Mouse (Mus musculus) hematopoietic stem cell, adult 5-6 weeks (primary cell): Measurements from ENCODE around the gene Afap1. TPM values are rescaled to one million over a fixed set of nuclear protein-coding genes. Genes with fewer than 3 reads are reported as not detected.

Experiments used
- ATAC-seq, 2 experiments: fragments of 125-278 bp in 1 of 2; replicated peaks in 1 of 2; 2 replicates each; pipeline ENCODE4 v1.8.0; 2016 to 2017; ENCODE audit warnings: inconsistent platforms in 2 of 2, mild to moderate bottlenecking in 2 of 2, moderate number of reproducible peaks in 2 of 2, low read depth in 1 of 2, moderate TSS enrichment in 1 of 2; ENCODE audit not compliant: low FRiP score in 2 of 2, poor library complexity in 2 of 2, severe bottlenecking in 2 of 2, insufficient read depth in 1 of 2, low TSS enrichment in 1 of 2
- total RNA-seq: library from RNA; stranded (forward); fragments of 172-1452, 232-1000 nt; gene quantifications from 2 replicates; pipeline ENCODE4 v1.2.3, GENCODE M21; 2017

Gene Afap1
- total RNA-seq, 1 experiment from 2014 or later: 1.6 TPM

DNA sequence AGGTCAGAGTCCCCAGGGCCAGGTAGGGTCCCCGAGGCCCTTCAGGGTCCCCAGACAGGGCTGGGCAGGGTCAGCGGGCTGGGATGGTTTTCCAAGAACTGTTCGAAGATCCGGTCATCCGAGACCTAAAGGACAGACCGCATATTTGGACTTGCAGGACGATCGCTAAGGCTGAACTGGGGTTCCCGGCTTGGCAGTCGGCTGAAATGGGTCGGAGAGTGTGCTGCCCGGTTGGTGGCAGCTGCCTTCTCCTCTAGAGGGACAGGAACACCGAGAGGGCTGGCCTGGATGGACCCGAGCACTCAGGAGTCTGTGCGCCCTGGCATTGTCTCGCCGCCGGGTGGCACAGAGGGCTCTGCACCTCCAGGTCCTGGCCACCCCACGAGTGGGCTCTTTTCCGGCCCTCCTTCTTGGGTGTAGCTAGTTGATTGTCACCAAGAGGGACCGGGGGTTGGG lies 714 bp downstream of the Afap1 start:
- 0 out of 4 replicates have a peak, but pooled peaks of 1 of the 2 experiments have one; percentile 35 for ATAC-seq

DNA sequence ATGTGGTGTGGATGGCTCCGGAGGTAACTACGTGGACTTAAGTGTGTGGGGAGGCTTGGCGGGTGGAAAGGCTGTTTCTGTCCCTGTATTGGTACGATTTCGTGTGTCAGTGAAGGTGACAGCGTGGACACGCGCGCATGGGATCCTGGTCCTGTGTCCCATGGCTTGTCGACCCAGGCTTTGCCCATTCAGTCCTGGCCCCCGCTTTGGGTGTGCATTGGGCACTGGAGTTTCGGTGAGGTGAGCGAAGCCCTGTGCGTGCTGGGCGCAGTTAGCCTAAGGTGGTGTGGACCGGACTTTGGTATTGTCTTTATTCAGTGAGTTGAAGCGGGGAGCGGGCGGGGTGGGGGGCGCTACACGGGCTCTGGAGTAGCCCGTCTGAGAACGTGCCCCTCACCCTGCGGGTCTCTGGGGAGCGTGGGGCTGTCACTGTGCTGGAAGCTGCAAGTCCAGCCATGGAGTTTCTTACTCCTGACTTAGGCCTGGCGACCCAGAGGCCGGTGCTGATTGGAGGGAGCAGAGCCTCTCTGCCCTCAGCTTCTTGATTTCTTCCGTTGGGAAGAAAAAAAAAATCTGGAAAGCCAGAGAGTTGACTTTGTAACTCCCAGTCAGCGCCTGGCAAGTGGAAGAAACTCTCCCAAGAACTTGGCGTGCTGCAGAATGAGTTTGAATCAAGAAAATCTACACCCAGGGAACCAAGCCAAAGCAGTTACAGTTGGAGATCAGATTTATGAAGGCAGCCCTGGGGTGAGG lies 1.4 kb downstream of the Afap1 start:
- ATAC-seq: no peak

DNA sequence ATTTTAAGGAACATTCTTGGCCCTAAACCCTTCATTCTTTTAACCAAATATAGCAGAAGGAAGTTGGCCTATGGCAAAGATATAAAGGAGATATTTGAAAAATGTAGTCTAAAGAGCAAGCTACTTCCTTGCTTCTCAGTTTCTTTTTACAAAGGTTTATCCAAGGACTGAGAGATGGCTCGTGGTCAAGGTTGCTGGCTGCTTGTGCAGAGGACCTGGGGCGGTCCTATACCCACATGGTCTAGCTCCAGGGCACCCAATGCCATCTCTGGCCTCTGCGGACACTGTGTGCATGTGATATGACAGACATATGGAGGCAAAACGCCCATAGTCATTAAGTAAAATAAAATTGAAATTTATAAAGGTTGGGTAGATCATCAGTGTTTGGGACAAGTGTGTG lies 2.8 kb downstream of the Afap1 start:
- no peak for ATAC-seq

DNA sequence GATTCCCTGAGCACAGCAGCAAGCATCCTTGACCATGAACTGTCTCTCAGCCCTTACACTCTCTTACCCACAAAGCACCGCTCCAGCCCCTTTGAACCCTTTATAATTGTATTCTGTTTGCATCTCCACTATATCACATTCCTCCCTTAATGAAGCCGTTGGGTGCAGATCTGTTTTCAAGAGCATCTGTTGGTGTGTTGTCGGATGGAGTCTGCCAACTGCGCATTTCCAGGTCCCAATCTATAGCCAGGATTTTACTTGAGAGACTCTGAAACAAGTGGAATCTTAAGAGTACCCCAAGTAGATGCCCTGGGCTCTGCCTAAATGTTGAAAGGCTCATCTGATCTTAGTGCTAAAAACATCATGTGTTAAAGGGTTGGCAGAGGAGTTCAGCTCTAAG lies 3.4 kb downstream of the Afap1 start:
- no peak for ATAC-seq

DNA sequence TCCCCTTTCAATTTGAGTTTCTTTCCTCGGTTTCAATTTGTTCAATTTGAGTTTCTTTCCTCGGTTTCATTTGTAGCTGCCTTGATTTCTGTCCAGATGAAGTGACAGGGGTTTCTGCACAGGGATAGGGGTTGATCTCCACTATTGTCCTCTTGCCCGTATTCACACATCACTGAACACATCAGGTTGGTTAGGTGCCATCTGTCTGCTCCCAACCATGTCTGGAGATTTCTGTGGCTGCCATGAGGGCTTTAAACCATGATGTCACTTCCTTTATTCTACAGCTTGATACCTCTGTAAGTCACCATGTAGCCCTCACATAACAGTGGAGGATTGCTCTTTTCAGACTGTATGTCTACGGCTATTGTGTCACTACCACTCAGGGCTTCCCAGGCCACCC lies 4.0 kb downstream of the Afap1 start:
- no peak for ATAC-seq

DNA sequence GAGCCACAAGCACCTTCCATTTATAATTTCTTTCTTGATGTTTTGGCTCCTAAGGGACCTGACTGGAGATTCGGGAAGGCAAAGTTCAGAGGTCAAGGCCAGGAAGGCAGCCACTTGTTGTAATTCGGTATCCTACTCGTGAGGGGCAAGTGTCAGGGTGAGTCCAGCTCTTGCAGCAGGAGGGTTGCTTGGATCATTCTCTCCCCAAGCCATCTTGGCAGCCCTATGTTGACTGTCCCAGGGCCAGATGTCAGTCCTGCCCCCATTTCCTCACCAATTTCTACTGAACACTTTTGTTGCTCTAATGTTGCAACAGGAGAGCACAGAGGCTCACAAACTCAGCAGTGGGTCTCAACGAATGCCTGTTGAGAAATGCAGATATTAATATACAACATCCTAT lies 5.0 kb downstream of the Afap1 start:
- no peak for ATAC-seq

DNA sequence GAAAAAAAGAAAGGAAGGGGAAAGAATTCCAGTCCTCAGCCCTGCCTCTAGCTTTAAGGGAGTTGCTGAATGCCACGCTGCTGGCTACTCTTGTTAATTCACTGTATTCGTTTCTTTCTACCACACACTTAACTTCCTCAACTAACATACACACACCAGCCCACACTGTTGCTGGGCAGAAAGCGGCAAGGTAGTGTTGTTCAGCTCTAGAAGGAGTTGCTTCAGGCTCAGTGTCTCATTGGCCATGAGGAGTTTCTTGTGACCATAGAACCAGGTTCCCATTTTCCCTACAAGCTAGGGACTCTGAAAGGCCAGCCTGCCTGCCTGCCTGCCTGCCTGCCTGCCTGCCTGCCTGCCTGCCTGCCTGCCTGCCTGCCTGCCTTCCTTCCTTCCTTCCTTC lies 5.9 kb downstream of the Afap1 start:
- peak in 1 of 2 experiments; percentile 54; a peak in 1 of 4 replicates for ATAC-seq

DNA sequence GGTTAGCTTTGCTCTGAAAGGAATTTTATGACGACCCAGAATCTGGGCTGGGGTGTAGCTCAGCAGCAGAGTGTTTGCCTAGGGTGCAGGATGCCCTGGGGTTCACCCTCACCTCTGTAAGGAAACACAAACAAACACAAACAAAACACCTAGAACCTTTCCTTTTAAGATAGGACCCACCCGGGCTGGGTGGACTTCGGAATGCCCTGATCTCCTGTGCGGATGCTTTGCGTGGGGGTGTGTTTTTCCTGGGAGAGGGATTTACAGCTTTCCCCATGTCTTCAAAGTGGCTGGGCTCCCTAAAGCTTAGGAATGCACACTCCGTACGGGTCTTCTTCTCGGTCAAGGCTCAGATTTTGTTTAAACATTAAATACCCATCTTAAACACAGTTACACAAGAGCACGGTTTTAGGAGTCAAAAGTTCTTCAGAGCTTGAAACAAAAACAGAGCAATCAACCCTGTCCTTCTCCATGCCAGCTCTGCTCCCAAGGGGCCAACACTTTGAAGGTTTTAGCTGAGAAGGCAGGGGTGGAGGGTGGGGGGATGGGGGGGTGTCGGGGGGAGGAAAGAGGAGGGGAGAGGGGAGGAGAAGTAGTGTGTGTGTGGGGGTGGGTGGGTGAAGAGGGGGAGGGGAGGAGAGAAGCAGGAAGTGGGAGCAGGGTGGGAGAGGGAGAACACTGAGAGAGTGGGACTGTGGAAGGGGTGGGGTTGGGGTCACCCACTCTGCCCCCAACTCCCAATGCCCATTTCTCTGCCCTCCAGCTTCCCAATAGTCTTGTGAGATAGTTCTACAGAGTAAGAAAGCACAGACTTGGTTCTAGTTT lies 7.5 kb downstream of the Afap1 start:
- ATAC-seq: no peak

DNA sequence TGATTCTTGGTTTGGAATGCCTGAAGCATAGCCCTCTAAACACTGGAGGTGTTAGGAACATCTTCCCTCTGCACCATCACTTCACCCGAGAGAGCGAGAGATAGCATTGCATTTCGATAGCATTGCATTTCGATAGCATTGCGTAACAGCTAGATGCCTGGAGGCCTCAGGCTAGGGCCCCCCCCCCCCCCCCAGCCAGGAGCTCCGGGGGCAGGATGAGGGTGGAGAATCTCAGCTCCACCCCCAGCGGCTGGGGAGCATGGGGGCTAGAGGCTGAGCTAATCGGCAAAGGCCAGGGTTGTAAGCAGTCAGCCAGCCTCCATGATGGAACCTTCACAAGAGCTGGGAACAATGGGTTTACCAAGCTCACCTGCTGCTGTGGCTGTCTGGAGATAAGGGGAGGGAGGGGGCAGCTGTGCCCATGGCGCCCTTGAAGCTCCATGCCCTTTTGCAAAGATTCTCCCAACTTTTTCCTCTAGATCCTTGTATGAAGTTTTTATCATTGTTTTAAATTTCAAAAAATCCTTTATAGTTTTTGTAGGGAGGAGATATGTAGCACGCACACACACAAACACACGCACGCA lies 8.2 kb downstream of the Afap1 start:
- ATAC-seq: peak in 1 of 2 experiments; percentile 29; a peak in 1 of 4 replicates

DNA sequence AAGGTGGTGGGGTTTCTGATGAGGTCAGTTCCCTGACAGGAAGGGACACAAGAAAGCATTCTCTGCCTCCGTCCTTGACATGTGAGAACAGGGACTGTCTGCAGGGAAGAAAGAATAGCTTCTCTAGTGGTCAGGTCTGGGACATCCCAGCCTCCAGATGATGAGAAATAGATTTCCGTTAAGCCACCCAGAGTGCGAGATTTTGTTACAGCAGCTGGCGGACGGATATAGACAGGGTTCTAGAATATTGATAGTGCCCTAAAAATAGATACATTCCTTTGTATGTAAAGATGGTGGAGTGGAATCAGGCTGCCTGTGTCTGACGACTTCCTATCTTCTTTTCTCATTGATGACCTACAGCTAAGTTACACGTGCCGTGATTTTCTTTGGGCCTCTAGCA lies 10.3 kb downstream of the Afap1 start:
- ATAC-seq: no peak

DNA sequence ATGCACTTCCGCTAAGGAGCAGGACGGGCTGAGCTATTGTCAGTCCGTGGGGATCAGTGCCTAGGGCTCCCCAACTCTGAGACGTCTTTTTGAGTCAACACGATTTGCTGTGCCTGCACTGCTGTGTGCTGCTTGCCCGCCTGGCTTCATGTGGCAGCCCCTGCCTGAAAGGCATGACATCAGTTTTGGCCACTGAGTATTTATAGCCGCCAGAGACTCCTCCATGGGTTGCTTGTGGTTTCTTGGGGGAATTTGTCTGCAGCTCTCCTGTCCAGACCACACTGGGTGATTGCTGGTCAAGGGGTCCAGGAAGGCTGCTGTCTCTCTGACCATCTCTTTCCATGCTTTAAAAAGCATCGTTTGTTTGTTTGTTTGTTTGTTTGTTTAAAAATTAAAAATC lies 12.2 kb downstream of the Afap1 start:
- ATAC-seq: no peak

DNA sequence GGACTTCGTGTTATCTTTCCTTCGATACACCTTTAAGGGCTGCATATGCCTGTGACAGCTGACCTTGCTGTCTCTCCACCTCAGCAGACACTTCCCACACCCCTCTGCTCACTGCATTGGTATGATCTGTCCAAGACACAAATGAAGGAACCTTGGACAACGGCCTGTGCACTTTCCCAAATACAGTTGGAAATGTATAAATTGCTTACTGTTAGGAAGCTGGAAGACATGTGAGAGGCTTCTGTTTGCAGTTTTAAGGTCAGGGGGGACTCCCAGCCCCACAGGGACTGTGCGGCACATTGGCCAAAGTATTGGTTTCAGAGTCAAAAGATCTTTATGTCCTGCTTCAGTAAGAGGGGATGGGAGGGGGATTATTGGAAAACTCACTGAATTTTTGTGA lies 14.0 kb downstream of the Afap1 start:
- no peak for ATAC-seq

DNA sequence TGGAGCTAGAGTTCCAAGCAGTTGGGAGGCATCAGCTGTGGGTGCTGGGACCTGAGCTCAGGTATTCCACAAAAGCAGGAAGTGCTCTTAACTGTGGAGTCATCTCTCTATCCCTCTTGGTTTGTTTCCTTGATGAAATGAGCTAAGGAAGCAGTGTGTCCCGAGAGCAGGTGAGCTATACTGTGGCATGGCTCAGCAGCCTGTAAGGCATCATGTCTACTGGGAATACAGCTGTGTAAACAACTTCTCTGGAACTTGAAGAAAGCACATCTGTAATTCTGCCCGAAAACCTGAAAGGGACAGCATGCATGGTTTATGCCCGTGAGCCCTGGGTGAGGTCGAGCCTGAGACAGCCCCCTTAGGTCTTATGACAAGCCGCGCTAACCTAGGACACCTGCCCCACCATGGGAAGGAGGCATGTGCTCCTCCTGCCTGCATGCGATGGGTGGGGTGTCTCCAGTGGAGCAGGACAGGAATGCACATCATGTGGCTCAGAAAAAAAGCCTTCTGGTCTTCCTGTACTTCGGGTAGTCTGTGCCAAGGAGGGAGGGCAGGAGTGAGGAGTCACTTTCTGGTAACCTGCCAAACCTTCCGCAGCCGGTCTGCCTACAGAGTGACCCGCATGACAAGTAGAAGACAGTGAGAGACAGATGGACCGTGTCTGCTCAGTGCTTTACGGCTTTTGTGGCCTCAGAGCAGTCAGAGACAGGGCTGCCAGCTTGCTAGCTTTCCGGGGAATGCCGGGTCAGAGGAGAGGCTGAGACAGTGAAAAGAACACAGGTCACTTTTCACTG lies 14.7 kb downstream of the Afap1 start:
- no peak for ATAC-seq

DNA sequence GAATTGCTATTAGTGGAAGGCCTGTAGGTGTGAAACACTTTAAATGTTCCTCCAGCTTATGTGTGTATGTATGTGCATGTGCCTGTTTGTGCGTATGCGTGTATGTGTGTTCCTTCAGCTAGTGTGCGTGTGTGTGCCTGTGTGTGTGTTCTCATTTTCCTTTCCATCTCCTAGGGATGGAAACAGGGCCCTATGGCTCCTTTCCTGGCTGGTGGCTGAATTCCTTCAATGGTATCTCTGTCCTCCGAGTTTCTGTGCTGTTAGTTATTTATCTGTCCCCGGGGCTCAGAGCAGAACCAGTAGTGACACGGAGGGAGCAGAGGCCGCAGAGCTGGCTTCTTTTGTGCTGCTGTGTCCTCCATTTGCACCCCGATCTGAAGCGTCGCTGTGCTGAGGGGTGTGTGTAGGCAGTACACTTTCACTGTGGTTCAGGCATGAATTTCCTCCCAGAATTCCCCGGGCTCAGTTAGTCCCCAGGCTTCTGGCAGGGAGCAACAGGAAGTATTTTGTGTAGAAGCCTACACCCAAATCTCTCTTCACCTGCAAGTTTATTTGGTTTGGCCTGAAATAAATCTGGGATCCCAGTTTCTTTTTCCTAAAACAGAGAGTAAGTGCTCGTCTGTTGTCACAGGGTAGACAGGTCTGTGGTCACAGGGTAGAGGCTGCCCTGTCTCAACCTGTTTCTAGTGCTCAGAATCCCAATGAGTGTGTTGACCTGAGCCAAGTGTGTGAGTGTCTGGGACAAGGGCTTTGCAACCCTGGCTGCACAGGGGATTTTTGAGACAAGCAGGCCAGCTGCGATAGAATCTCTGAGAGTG lies 15.7 kb downstream of the Afap1 start:
- ATAC-seq: no peak

DNA sequence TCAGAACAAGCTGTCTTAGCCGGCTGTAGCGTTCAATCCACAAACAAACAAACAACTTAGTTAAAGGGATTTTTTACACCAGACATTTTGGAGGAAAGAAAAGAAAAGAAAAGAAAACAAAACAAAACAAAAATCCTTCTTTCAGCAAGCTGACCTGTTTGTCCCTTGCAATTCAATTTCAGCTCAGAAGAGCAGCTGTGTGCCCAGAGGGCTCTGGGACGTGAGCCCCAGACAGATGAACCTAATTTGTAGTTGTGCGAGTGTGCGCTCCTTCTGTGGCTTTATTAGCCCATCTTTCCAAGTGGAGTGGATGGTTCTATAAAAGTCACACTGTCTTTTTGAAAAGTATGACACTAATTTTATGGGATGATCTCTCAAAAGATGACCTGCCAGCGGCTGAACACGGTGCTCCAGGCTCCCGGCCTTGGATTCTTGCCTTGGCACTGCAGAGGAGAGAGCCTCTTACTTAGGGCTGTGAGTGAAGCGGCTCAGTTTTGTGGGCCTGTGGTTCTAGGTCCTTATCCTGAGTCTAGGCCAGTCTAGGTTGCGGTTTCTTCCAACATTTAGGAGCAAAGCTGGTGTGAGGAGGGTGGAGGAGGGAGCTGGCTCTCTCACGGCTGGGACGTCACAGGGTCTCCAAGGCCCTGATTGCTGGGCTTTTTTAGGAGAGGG lies 22.6 kb downstream of the Afap1 start:
- ATAC-seq: no peak

DNA sequence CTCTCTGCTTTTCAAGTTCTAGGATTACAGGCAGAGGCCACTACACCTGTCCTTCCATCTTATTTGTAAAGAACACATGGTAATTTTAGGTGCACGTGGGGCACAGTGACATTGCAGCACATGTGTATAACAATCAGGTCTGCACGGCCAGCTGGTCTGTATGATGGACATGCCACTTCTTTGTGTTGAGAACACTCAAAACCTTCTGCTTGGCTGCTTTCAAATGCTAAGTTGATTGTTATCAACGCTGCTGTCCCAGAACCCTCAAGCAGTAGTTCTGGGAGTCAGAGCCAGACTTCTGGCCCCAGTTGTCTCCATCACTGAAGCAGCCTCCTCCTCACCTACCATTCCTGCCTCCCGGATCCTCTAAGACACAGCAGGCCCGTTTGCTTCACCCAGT lies 23.5 kb downstream of the Afap1 start:
- ATAC-seq: no peak
